8 mouse cellular contexts compared by ENCODE assay signal in the genomic region with DNA sequence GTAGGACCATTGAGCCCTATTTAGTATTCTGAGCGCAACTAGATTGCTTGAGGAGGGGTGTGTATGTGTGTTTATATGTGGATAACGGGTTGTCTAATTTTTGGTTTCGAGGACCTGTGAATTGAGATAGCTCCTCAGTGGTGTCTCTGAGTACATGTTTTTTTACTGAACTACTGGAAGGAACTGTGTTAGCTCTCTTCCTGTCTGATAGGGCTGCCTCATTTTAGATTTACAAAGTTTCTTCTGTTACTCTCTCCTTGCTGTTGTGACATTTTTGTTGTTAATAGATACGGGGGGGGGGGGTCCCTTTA. TPM values are rescaled to one million over a fixed set of nuclear protein-coding genes. Genes with fewer than 3 reads are reported as not detected.
A peak's percentile ranks its signal among the peaks of the same experiment; 100 is the strongest.
DNase-seq lines count a peak whose midpoint lies in the region; ATAC-seq and TF ChIP-seq lines count a peak whose summit lies in the region.

No protein-coding gene starts in this region.

- H3K9ac ChIP-seq in forebrain, embryonic 12.5 days: peak overlapping the region; percentile 90
- H3K9ac ChIP-seq in liver, embryonic 15.5 days: peak overlapping the region; percentile 97

- H3K79me2 ChIP-seq in C2C12 (ENCODE audit: control insufficient read depth, insufficient read depth): peaks cover 47% of the 10 kb centered on the region

- H3K79me3 ChIP-seq in C2C12 (ENCODE audit: low read depth): peaks cover 21% of the 10 kb centered on the region

- TF ChIP-seq POLR2A in cerebellum, adult 2 months (IDR thresholded peaks at IDR 0.05; ENCODE audit: borderline replicate concordance, insufficient read depth, low read length): no peak

- no peaks in the 10 kb centered on the region for H3K9me3 ChIP-seq in forebrain, embryonic 12.5 days
- H3K9me3 ChIP-seq in liver, embryonic 15.5 days (replicated peaks): no peaks in the 10 kb centered on the region

- ATAC-seq in forebrain, embryonic 12.5 days (ENCODE audit: low FRiP score): no peak
- ATAC-seq in liver, embryonic 15.5 days (ENCODE audit: insufficient read depth): peak; percentile 40

- no peak for DNase-seq in cerebellum, adult 2 months
- no peak for DNase-seq in cerebellum, postnatal 14 days
- DNase-seq in right cerebral cortex, adult 18-20 months: no peak
- no peak for DNase-seq in adrenal gland, postnatal 25 days
- DNase-seq in kidney, adult 8-10 months: no peak

- TF ChIP-seq CTCF in cerebellum, adult 2 months (IDR thresholded peaks at IDR 0.05; ENCODE audit: borderline replicate concordance, insufficient read depth, low read depth, low read length): no peak
- TF ChIP-seq CTCF in C2C12 (IDR thresholded peaks at IDR 0.05; ENCODE audit: control insufficient read depth, insufficient read depth, insufficient read length): no peak

- peaks cover 18% of the 10 kb centered on the region for H3K36me3 ChIP-seq in C2C12 (ENCODE audit: control insufficient read depth, insufficient read depth)
- H3K36me3 ChIP-seq in forebrain, embryonic 12.5 days (replicated peaks): peaks cover 14% of the 10 kb centered on the region
- H3K36me3 ChIP-seq in liver, embryonic 15.5 days (replicated peaks): peaks cover 30% of the 10 kb centered on the region

- 44% methylated on average over 4 of the region's 4 CpGs for WGBS in cerebellum, adult 2 months
- WGBS in forebrain, embryonic 12.5 days: 25% methylated on average over 4 of the region's 4 CpGs
- 11% methylated on average over 4 of the region's 4 CpGs for WGBS in liver, embryonic 15.5 days (ENCODE audit: insufficient replicate concordance)

- H3K4me3 ChIP-seq in cerebellum, adult 2 months (replicated peaks; ENCODE audit: insufficient read depth, low read depth, low read length): peak overlapping the region; percentile 74
- peak overlapping the region; percentile 96 for H3K4me3 ChIP-seq in C2C12 (ENCODE audit: insufficient read depth, poor library complexity, severe bottlenecking)
- peak overlapping the region; percentile 87 for H3K4me3 ChIP-seq in forebrain, embryonic 12.5 days (replicated peaks)
- peak overlapping the region; percentile 86 for H3K4me3 ChIP-seq in liver, embryonic 15.5 days (replicated peaks)

- 0 out of 2 replicates have a peak overlapping the region, but pooled peaks have one; percentile 47 for H3K27ac ChIP-seq in cerebellum, adult 2 months (ENCODE audit: insufficient read depth, low read length)
- no peak overlapping the region for H3K27ac ChIP-seq in forebrain, embryonic 12.5 days
- peak overlapping the region; percentile 94 for H3K27ac ChIP-seq in liver, embryonic 15.5 days (replicated peaks)

- no peaks in the 10 kb centered on the region for H3K4me1 ChIP-seq in cerebellum, adult 2 months (ENCODE audit: control insufficient read depth, insufficient read depth, low read length)
- peaks cover 10% of the 10 kb centered on the region for H3K4me1 ChIP-seq in forebrain, embryonic 12.5 days
- peaks cover 18% of the 10 kb centered on the region for H3K4me1 ChIP-seq in liver, embryonic 15.5 days (replicated peaks)

- H3K4me2 ChIP-seq in forebrain, embryonic 12.5 days: peak overlapping the region; percentile 89
- H3K4me2 ChIP-seq in liver, embryonic 15.5 days: peak overlapping the region; percentile 73

- H3K27me3 ChIP-seq in cerebellum, adult 2 months (ENCODE audit: control insufficient read depth, insufficient read depth, low read length): no peaks in the 10 kb centered on the region
- H3K27me3 ChIP-seq in C2C12 (ENCODE audit: control insufficient read depth, insufficient read depth, insufficient read length): no peaks in the 10 kb centered on the region
- peaks cover 11% of the 10 kb centered on the region for H3K27me3 ChIP-seq in forebrain, embryonic 12.5 days
- peaks cover 7% of the 10 kb centered on the region; the same call in 1 of the 2 replicates for H3K27me3 ChIP-seq in liver, embryonic 15.5 days

- peak overlapping the region; percentile 91 for H3ac ChIP-seq in C2C12 (ENCODE audit: control insufficient read depth, insufficient read length, low read depth)

TF ChIP-seq in C2C12, 6 proteins besides CTCF, POLR2A, EP300 and RAD21:
- no peak for TF ChIP-seq FOSL1 (IDR thresholded peaks at IDR 0.05; ENCODE audit: insufficient read depth, low read length, poor library complexity, severe bottlenecking)
- no peak for TF ChIP-seq CEBPB (IDR thresholded peaks at IDR 0.05; ENCODE audit: low read depth)
- TF ChIP-seq USF1 (IDR thresholded peaks at IDR 0.05; ENCODE audit: low read depth): no peak

RNA-seq across cellular contexts. Expression of gene Mff, which starts 1.1 kb away (rescaled TPM):
- polyA plus RNA-seq in cerebellum, adult 2 months (2012; rRNA removed): 396 and 404 TPM in 2 replicates
- 80.6 TPM for polyA plus RNA-seq in C2C12 (2012; fragmentation: generic; extraction: Trizol)
- 285 and 304 TPM in 2 replicates for polyA plus RNA-seq in forebrain, embryonic 12.5 days (2016; fragmentation: Nextera tagmentation; extraction: Ambion mirVana)
- 153 and 171 TPM in 2 replicates for polyA plus RNA-seq in liver, embryonic 15.5 days (2015; fragmentation: Nextera tagmentation; extraction: Ambion mirVana)
- 125 and 146 TPM in 2 replicates for total RNA-seq in adrenal gland, postnatal 25 days (2021)

RNA-seq across cellular contexts. Expression of gene Tm4sf20, which starts 42.4 kb away (rescaled TPM):
- not detected in 2 replicates for polyA plus RNA-seq in cerebellum, adult 2 months (2012; rRNA removed)
- not detected for polyA plus RNA-seq in C2C12 (2012; fragmentation: generic; extraction: Trizol)
- 0.13 and 0.24 TPM in 2 replicates for polyA plus RNA-seq in forebrain, embryonic 12.5 days (2016; fragmentation: Nextera tagmentation; extraction: Ambion mirVana)
- polyA plus RNA-seq in liver, embryonic 15.5 days (2015; fragmentation: Nextera tagmentation; extraction: Ambion mirVana): 0.07 and 0.10 TPM in 2 replicates
- not detected in 2 replicates for total RNA-seq in adrenal gland, postnatal 25 days (2021)

RNA-seq across cellular contexts. Expression of gene Gm47791, which starts 45.2 kb away (rescaled TPM):
- polyA plus RNA-seq in cerebellum, adult 2 months (2012; rRNA removed): not detected in 2 replicates
- not detected for polyA plus RNA-seq in C2C12 (2012; fragmentation: generic; extraction: Trizol)
- not detected in 2 replicates for polyA plus RNA-seq in forebrain, embryonic 12.5 days (2016; fragmentation: Nextera tagmentation; extraction: Ambion mirVana)
- polyA plus RNA-seq in liver, embryonic 15.5 days (2015; fragmentation: Nextera tagmentation; extraction: Ambion mirVana): not detected in 2 replicates
- total RNA-seq in adrenal gland, postnatal 25 days (2021): not detected in 2 replicates
